Mouse (Mus musculus) intestine, embryonic 16.5 days (tissue): ENCODE data around the gene Gm21976. TPM values are rescaled to one million over a fixed set of nuclear protein-coding genes. Genes with fewer than 3 reads are reported as not detected.

Source experiments
- ATAC-seq: fragments of 200-750 bp; cut with Nextera tagmentation; 2 replicates; pipeline ENCODE4 v1.8.0; 2017; ENCODE audit warnings: moderate TSS enrichment, moderate library complexity
- H3K27ac ChIP-seq: fragments of 300-500 bp; sonication (generic); 2 replicates; pipeline ENCODE4 v1.5.1; 2014; ENCODE audit warnings: mild to moderate bottlenecking, low read length
- H3K27me3 ChIP-seq: fragments of 300-500 bp; sonication (generic); replicated peaks from 2 replicates; pipeline ENCODE4 v1.6.1; 2014; ENCODE audit warnings: low read length, control low read depth, mixed read lengths; ENCODE audit not compliant: control insufficient read depth, insufficient read depth
- H3K36me3 ChIP-seq: fragments of 300-500 bp; sonication (generic); 2 replicates; pipeline ENCODE4 v1.6.1; 2014; ENCODE audit warnings: low read length, control low read depth; ENCODE audit not compliant: control insufficient read depth, insufficient read depth
- H3K4me1 ChIP-seq: fragments of 300-500 bp; sonication (generic); 2 replicates; pipeline ENCODE4 v1.6.1; 2014; ENCODE audit warnings: low read length, control low read depth, mixed read lengths; ENCODE audit not compliant: control insufficient read depth, insufficient read depth
- H3K4me2 ChIP-seq: fragments of 300-500 bp; sonication (generic); 2 replicates; pipeline ENCODE4 v1.6.1; 2014; ENCODE audit warnings: low read depth, low read length, control low read depth
- H3K4me3 ChIP-seq: fragments of 300-500 bp; sonication (generic); 2 replicates; pipeline ENCODE4 v1.5.1; 2014; ENCODE audit warnings: mild to moderate bottlenecking, low read length
- H3K9ac ChIP-seq: fragments of 300-500 bp; sonication (generic); 2 replicates; pipeline ENCODE4 v1.6.1; 2014; ENCODE audit warnings: low read depth, low read length
- H3K9me3 ChIP-seq: fragments of 300-500 bp; sonication (generic); 2 replicates; pipeline ENCODE4 v1.6.1; 2016; ENCODE audit warnings: low read length, control low read depth; ENCODE audit not compliant: control insufficient read depth
- WGBS: fragments of 180-500 bp; shearing (Covaris S2); extraction: QIAGEN DNeasy Blood & Tissue Kit; methylation state at CpG from one replicate; pipeline ENCODE4 v1.1.7; 2014; 5-methylcytosine and 5-hydroxymethylcytosine counted together
- polyA plus RNA-seq: library from polyadenylated mRNA; unstranded; fragments of >200 nt; fragmentation: Nextera tagmentation; extraction: Ambion mirVana; gene quantifications from 2 replicates; pipeline ENCODE4 v1.2.1, GENCODE M21; 2015

The Gm21976 gene
- polyA plus RNA-seq = not detected in 2 replicates

GRCm38 (mm10) chr13:98279686-98280085 lies at the start of gene Gm21976:
Gene Gm21976, plus strand, starts transcription at chr13:98279887.
- Histone ChIP-seq H3K27ac (no peak within 1 kb of the TSS), H3K27me3 (no peaks in the 10 kb centered on the region), H3K4me1 (no peaks in the 10 kb centered on the region), H3K9me3 (no peaks in the 10 kb centered on the region), H3K4me2 (no peak within 1 kb of the TSS), H3K36me3 (0 out of 2 replicates have a peak, but pooled peaks cover 2% of the 10 kb centered on the region), H3K4me3 (no peak within 1 kb of the TSS), H3K9ac (no peak within 1 kb of the TSS)
- no peak for ATAC-seq
- 85% methylated on average over 5 of the region's 5 CpGs for WGBS

DNA sequence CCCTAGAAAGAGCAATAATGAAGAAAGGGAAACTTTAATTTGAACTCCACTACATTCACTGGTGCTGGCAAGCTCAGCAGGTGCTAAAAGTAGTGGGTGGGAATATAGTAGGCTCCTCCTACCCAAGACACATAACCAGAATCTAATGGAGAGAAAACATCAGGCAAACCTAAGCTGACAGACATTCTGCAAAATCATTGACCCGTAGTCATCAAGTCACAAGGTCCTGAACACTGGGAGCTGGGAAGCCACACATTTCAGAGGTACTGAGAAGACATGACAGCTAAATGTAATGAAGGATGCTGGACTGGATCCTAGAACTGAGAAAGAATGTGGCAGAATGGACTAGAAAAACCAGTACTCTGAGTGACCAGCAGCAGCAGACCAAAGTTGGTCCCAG lies 49.2 kb upstream of the Gm21976 start:
- ATAC-seq = no peak
- Histone ChIP-seq H3K27me3 (no peaks in the 10 kb centered on the region), H3K4me1 (no peaks in the 10 kb centered on the region), H3K4me3 (no peak overlapping the region), H3K9ac (no peak overlapping the region), H3K9me3 (no peaks in the 10 kb centered on the region), H3K36me3 (no peaks in the 10 kb centered on the region), H3K27ac (no peak overlapping the region), H3K4me2 (no peak overlapping the region)
- WGBS = 94% methylated on average over 1 of the region's 1 CpGs

DNA sequence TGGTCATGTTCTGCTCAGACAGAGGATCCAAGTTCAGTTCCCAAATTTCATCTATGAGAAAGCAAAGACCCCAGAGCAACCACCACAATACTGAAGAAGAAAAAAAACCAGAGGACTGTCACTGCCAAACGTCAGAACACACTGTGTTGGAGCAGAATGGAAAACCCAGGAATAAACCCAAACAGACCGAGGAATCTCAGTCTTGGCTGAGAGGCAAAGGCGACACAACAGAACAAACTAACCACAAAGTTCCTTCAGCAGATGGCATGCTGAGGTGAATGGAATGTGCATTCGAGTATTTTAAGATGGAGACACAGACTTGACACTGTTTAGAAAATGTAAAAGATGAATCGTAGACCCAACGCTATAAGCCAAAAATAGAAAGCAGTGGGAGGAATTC lies 44.2 kb upstream of the Gm21976 start:
- 59% methylated on average over 6 of the region's 6 CpGs for WGBS
- no peak for ATAC-seq
- H3K36me3 ChIP-seq = no peaks in the 10 kb centered on the region
- no peak overlapping the region for H3K4me2 ChIP-seq
- no peak overlapping the region for H3K4me3 ChIP-seq
- no peaks in the 10 kb centered on the region for H3K27me3 ChIP-seq
- H3K4me1 ChIP-seq = no peaks in the 10 kb centered on the region
- H3K27ac ChIP-seq = no peak overlapping the region
- no peaks in the 10 kb centered on the region for H3K9me3 ChIP-seq
- no peak overlapping the region for H3K9ac ChIP-seq

DNA sequence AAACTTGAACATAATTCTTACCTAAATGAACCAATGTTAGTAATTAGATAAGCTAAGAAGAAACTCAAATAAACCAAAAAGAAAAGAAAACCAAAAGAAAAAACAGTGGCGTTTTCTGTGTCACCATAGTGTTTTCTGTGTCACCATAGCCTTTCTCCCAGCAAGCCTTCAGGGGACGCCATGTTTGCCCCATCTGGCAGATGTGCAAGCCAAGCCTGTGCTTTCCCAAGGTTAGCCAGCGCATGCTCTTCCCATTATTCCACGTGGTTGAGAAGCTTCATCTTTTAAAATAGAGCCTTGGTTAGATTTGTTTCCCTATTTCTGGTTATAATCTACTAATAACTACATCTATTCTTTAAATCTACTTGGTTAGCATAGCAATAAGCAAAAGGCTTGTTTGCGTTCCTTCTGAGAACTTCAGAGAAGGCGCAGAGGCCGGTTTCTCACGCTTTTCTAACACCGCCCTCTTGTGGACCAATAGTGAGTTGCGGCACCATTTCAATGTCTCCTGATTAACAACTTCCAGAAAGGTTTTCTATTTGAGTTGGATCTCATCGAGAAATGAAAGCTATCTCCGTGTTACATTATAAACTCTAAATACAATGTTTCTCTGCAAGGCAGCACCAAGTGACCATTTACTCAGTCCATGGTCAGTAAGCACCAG lies 39.6 kb upstream of the Gm21976 start:
- H3K27ac ChIP-seq = no peak overlapping the region
- H3K9me3 ChIP-seq = no peaks in the 10 kb centered on the region
- no peak for ATAC-seq
- H3K27me3 ChIP-seq = no peaks in the 10 kb centered on the region
- WGBS = 18% methylated on average over 12 of the region's 12 CpGs
- H3K9ac ChIP-seq = no peak overlapping the region
- no peaks in the 10 kb centered on the region for H3K36me3 ChIP-seq
- H3K4me1 ChIP-seq = no peaks in the 10 kb centered on the region
- no peak overlapping the region for H3K4me3 ChIP-seq
- H3K4me2 ChIP-seq = no peak overlapping the region

- Histone ChIP-seq H3K4me1 (no peaks in the 10 kb centered on the region), H3K36me3 (no peaks in the 10 kb centered on the region), H3K4me2 (no peak overlapping the region), H3K9me3 (no peaks in the 10 kb centered on the region), H3K4me3 (no peak overlapping the region), H3K27me3 (no peaks in the 10 kb centered on the region), H3K9ac (no peak overlapping the region), H3K27ac (no peak overlapping the region)
- ATAC-seq = no peak
- WGBS = 69% methylated on average over 9 of the region's 9 CpGs
These were observed 38.0 kb upstream of the Gm21976 start for GRCm38 (mm10) chr13:98241531-98242282.

DNA sequence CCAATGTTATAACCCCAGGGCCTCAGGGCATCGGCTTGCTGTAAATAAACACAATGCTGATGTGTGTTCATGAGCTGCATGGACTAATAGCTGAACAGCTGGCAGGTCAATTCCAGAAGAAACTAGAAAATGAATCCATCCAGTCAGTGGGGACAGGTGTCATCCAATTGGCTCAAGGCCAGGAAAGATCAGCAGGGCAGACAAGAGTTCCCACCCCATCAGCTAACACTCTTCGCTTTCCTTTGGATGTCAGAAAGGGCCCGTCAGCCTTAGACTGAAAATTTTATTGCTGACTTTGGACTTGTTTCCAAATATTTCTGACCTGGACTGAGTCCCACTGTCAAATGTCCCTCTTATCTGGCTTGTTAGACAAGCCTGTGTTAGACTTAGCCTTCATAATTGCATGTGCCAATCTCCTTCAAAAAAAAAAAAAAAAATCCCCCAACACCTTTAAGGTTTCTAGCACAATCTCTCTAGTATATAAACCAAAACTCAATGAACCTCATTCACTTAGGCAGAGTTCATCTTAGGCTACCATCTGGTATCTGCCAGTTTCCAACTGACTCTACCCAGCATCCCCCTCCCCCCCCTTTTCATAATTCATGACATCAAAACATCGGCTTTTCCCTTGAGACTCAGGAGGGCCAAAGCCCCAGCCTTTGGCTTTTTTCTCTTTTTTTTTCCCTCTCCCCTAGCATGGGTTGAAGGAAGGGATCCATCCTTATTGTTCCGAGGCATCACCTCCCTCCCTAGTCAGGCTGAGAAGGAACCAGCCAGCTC lies 34.9 kb upstream of the Gm21976 start:
- H3K4me3 ChIP-seq = no peak overlapping the region
- WGBS = 71% methylated on average over 4 of the region's 5 CpGs
- H3K27ac ChIP-seq = no peak overlapping the region
- no peak for ATAC-seq
- H3K9ac ChIP-seq = no peak overlapping the region
- peaks cover 13% of the 10 kb centered on the region; the same call in 1 of the 2 replicates for H3K36me3 ChIP-seq
- no peaks in the 10 kb centered on the region for H3K27me3 ChIP-seq
- H3K4me1 ChIP-seq = no peaks in the 10 kb centered on the region
- no peak overlapping the region for H3K4me2 ChIP-seq
- no peaks in the 10 kb centered on the region for H3K9me3 ChIP-seq

GRCm38 (mm10) chr13:98245386-98245785 lies 34.3 kb upstream of the Gm21976 start:
- Histone ChIP-seq H3K4me3 (no peak overlapping the region), H3K27me3 (no peaks in the 10 kb centered on the region), H3K9ac (no peak overlapping the region), H3K9me3 (no peaks in the 10 kb centered on the region), H3K36me3 (peaks cover 13% of the 10 kb centered on the region; the same call in 1 of the 2 replicates), H3K4me1 (no peaks in the 10 kb centered on the region), H3K27ac (no peak overlapping the region), H3K4me2 (no peak overlapping the region)
- WGBS = 74% methylated on average over 7 of the region's 7 CpGs
- no peak for ATAC-seq

GRCm38 (mm10) chr13:98249594-98249993 lies 30.1 kb upstream of the Gm21976 start:
- Histone ChIP-seq H3K4me1 (no peaks in the 10 kb centered on the region), H3K4me3 (no peak overlapping the region), H3K9ac (no peak overlapping the region), H3K9me3 (no peaks in the 10 kb centered on the region), H3K27me3 (no peaks in the 10 kb centered on the region), H3K36me3 (peaks cover 19% of the 10 kb centered on the region), H3K4me2 (no peak overlapping the region), H3K27ac (no peak overlapping the region)
- no peak for ATAC-seq
- WGBS = 87% methylated on average over 10 of the region's 10 CpGs

- Histone ChIP-seq H3K9ac (no peak overlapping the region), H3K9me3 (no peaks in the 10 kb centered on the region), H3K27me3 (no peaks in the 10 kb centered on the region), H3K4me1 (no peaks in the 10 kb centered on the region), H3K4me3 (no peak overlapping the region), H3K27ac (no peak overlapping the region), H3K36me3 (peaks cover 8% of the 10 kb centered on the region; the same call in 1 of the 2 replicates), H3K4me2 (no peak overlapping the region)
- no peak for ATAC-seq
- WGBS = 71% methylated on average over 9 of the region's 9 CpGs
These were observed 24.8 kb upstream of the Gm21976 start for GRCm38 (mm10) chr13:98254921-98255320.
